Mouse (Mus musculus) embryo, embryonic 9.5 days (tissue): ENCODE measurements around the gene Klc1.

Experiments
- DNase-seq: peaks from one replicate; pipeline ENCODE4 v3.0.0-alpha.2; 2017; ENCODE audit errors: extremely low spot score

The Klc1 gene

GRCm38 (mm10) chr12:111743981-111744423 lies 14.6 kb upstream of the Klc1 start:
- no peak for DNase-seq

GRCm38 (mm10) chr12:111745274-111745673 lies 13.4 kb upstream of the Klc1 start:
- no peak for DNase-seq

GRCm38 (mm10) chr12:111746091-111746490 lies 12.6 kb upstream of the Klc1 start:
- no peak for DNase-seq

GRCm38 (mm10) chr12:111747421-111747820 lies 11.2 kb upstream of the Klc1 start:
- no peak for DNase-seq

GRCm38 (mm10) chr12:111750739-111751138 lies 7.9 kb upstream of the Klc1 start:
- no peak for DNase-seq

GRCm38 (mm10) chr12:111752491-111752890 lies 6.2 kb upstream of the Klc1 start:
- no peak for DNase-seq

- DNase-seq: no peak
Observed at GRCm38 (mm10) chr12:111753347-111753746, 5.3 kb upstream of the Klc1 start.

GRCm38 (mm10) chr12:111754710-111755109 lies 3.9 kb upstream of the Klc1 start:
- DNase-seq: no peak

- no peak for DNase-seq
Observed at GRCm38 (mm10) chr12:111755231-111755630, 3.4 kb upstream of the Klc1 start.

- no peak for DNase-seq
Observed at GRCm38 (mm10) chr12:111756082-111756697, 2.5 kb upstream of the Klc1 start.

GRCm38 (mm10) chr12:111756698-111757082 lies 2.0 kb upstream of the Klc1 start:
- no peak for DNase-seq

GRCm38 (mm10) chr12:111757561-111758325 lies 906 bp upstream of the Klc1 start:
- no peak for DNase-seq

GRCm38 (mm10) chr12:111759176-111760061 lies 770 bp downstream of the Klc1 start:
- peak; percentile 62 for DNase-seq

GRCm38 (mm10) chr12:111760306-111760908 lies 1.8 kb downstream of the Klc1 start:
- no peak for DNase-seq

GRCm38 (mm10) chr12:111762620-111763280 lies 4.1 kb downstream of the Klc1 start:
- no peak for DNase-seq

- peak; percentile 74 for DNase-seq
Observed at GRCm38 (mm10) chr12:111766313-111767236, 7.9 kb downstream of the Klc1 start.

GRCm38 (mm10) chr12:111768322-111768928 lies 9.8 kb downstream of the Klc1 start:
- no peak for DNase-seq

- DNase-seq: no peak
Observed at GRCm38 (mm10) chr12:111769306-111769705, 10.7 kb downstream of the Klc1 start.

GRCm38 (mm10) chr12:111769816-111770577 lies 11.3 kb downstream of the Klc1 start:
- DNase-seq: no peak
